Mouse (Mus musculus) thymus, postnatal 0 days (tissue): ENCODE measurements around the gene Olfr347. TPM values are rescaled to one million over a fixed set of nuclear protein-coding genes. Genes with fewer than 3 reads are reported as not detected.

Experiments
- DNase-seq: peaks from one replicate; pipeline ENCODE4 v3.0.0-alpha.2; 2015; ENCODE audit warnings: low spot score
- polyA plus RNA-seq: library from polyadenylated mRNA; unstranded; fragments of >200 nt; fragmentation: Nextera tagmentation; extraction: Ambion mirVana; gene quantifications from 2 replicates; pipeline ENCODE4 v1.2.1, GENCODE M21; 2015

The Olfr347 gene
- polyA plus RNA-seq = not detected in 2 replicates

- DNase-seq = no peak
These were observed at the start of gene Olfr347 for GRCm38 (mm10) chr2:36731602-36732001. Gene Olfr347 (plus strand): TSS chr2:36731902.

GRCm38 (mm10) chr2:36685488-36685887 is 46.2 kb upstream of the Olfr347 start, which contains the start of gene Olfr346:
Gene Olfr346 (plus strand): TSS chr2:36685788.
- DNase-seq = no peak

- DNase-seq = no peak
These were observed 4.5 kb downstream of the Olfr347 start for GRCm38 (mm10) chr2:36736226-36736625.

- DNase-seq = no peak
These were observed 52.3 kb downstream of the Olfr347 start, which contains the start of gene Olfr348 for GRCm38 (mm10) chr2:36783976-36784375. Gene Olfr348 (plus strand): TSS chr2:36784276.

Other genes with a start within 250 kb of the Olfr347 start
- gene Olfr341, start 249.4 kb upstream of the Olfr347 start, polyA plus RNA-seq = not detected in 2 replicates
- gene Olfr342, start 206.9 kb upstream of the Olfr347 start, polyA plus RNA-seq = not detected in 2 replicates
- not detected in 2 replicates for gene Olfr344, start 165.2 kb upstream of the Olfr347 start, polyA plus RNA-seq
- gene Olfr345, start 91.9 kb upstream of the Olfr347 start, polyA plus RNA-seq = not detected in 2 replicates
- not detected in 2 replicates for gene Olfr346, start 46.1 kb upstream of the Olfr347 start, polyA plus RNA-seq
- not detected in 2 replicates for gene Olfr348, start 52.4 kb downstream of the Olfr347 start, polyA plus RNA-seq
- gene Olfr50, start 58.6 kb downstream of the Olfr347 start, polyA plus RNA-seq = not detected in 2 replicates
- not detected in 2 replicates for gene Olfr3, start 85.1 kb downstream of the Olfr347 start, polyA plus RNA-seq
- gene Olfr350, start 114.4 kb downstream of the Olfr347 start, polyA plus RNA-seq = not detected in 2 replicates
- gene Olfr351, start 130.8 kb downstream of the Olfr347 start, polyA plus RNA-seq = not detected in 2 replicates
- gene Olfr352, start 136.6 kb downstream of the Olfr347 start, polyA plus RNA-seq = not detected in 2 replicates
- gene Olfr353, start 161.0 kb downstream of the Olfr347 start, polyA plus RNA-seq = not detected in 2 replicates
- gene Olfr354, start 173.8 kb downstream of the Olfr347 start, polyA plus RNA-seq = not detected in 2 replicates
- not detected in 2 replicates for gene Olfr355, start 197.0 kb downstream of the Olfr347 start, polyA plus RNA-seq
- gene Olfr356, start 205.2 kb downstream of the Olfr347 start, polyA plus RNA-seq = not detected in 2 replicates